Mouse (Mus musculus) cerebellum, adult 2 months (tissue): ENCODE measurements around the gene Arhgap29.

Source experiments
- CTCF ChIP-seq: fragments of 200-500 bp; IDR thresholded peaks from 2 replicates; pipeline ENCODE4 v1.5.1; 2011; ENCODE audit warnings: low read depth, mild to moderate bottlenecking, control low read depth, low read length, moderate library complexity, borderline replicate concordance; ENCODE audit not compliant: insufficient read depth
- POLR2A ChIP-seq: fragments of 200-500 bp; IDR thresholded peaks from 2 replicates; pipeline ENCODE4 v1.6.1; 2011; ENCODE audit warnings: low read length, control low read depth, borderline replicate concordance; ENCODE audit not compliant: insufficient read depth

- TF ChIP-seq CTCF, result no peak
- TF ChIP-seq POLR2A, result no peak
Measured at GRCm38 (mm10) chr3:122047402-122047801, 95.1 kb downstream of the Arhgap29 start.
